Mouse (Mus musculus): Measurements from ENCODE around the gene Hs2st1. TPM values are rescaled to one million over a fixed set of nuclear protein-coding genes. Genes with fewer than 3 reads are reported as not detected.
A peak's percentile ranks its signal among the peaks of the same experiment; 100 is the strongest.

The Hs2st1 gene
- polyA plus RNA-seq, 1 experiment, result 30.9 TPM

DNA sequence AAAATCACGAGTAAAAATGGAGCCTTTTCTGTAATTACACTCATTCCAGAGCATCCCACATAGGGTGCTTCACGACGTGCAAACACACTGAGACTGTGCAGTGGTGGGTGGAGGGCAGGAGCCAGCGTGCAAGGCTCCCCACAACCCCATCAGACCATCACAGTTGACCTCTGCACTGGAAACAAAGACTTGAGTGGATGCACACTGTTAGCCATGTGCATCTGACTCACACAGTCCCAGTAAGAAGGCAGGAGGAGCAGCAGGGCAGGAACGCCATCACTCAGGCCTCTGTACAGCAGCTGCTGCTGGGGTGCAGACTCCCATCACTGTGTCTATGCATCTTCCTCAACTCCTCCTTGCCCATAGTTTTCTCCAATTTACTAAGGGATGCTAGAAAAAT is 75.1 kb downstream of the Hs2st1 start:
- TF ChIP-seq CTCF (IDR thresholded peaks at IDR 0.05; ENCODE audit: borderline replicate concordance, extremely low read depth, insufficient read depth, insufficient read length) (no peak), POLR2A (IDR thresholded peaks at IDR 0.05; ENCODE audit: borderline replicate concordance, extremely low read depth, insufficient read depth, insufficient read length, poor library complexity, severe bottlenecking) (no peak)
- no peak for DNase-seq (ENCODE audit: low read depth)

DNA sequence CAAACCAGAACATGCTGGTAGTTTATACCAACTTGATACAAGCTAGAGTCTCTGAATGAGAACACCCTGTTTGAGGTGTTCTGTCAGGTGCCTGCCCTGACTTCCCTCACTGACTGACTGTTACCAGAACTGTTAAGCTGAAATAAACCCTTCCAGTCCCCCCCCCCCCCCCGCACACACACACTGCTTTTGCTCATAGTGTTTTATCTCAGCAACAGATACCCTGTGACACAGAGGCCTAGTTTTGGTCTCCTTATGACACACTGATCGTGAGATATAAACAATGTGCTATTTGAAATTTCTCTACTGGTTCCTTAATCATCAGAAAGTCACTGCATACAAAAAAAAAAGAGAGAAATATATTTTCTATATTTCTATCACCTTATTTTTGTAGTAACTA is 81.2 kb downstream of the Hs2st1 start:
- no peak for DNase-seq (ENCODE audit: low read depth)
- no peak for TF ChIP-seq CTCF (IDR thresholded peaks at IDR 0.05; ENCODE audit: borderline replicate concordance, extremely low read depth, insufficient read depth, insufficient read length)
- no peak for TF ChIP-seq POLR2A (IDR thresholded peaks at IDR 0.05; ENCODE audit: borderline replicate concordance, extremely low read depth, insufficient read depth, insufficient read length, poor library complexity, severe bottlenecking)

DNA sequence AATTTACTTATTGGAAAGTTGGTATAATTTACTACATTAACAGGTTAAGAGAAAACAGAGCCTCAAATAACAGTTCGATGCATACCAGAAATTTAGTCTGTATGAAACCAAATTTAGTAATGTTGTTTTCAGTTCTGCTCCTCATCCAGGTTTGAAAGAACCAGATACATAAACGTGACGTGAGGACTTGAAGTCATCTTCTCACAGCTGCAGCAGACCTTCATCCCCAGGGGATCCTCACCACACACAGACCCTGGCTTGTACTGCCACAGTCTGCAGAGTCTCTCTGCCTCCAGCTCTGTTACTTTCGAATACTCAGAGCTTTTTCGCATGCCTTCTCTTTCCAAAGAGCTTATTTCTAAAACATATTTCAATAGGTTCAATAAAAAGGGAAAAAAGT is 89.4 kb downstream of the Hs2st1 start:
- no peak for TF ChIP-seq POLR2A (IDR thresholded peaks at IDR 0.05; ENCODE audit: borderline replicate concordance, extremely low read depth, insufficient read depth, insufficient read length, poor library complexity, severe bottlenecking)
- no peak for TF ChIP-seq CTCF (IDR thresholded peaks at IDR 0.05; ENCODE audit: borderline replicate concordance, extremely low read depth, insufficient read depth, insufficient read length)
- no peak for DNase-seq (ENCODE audit: low read depth)

DNA sequence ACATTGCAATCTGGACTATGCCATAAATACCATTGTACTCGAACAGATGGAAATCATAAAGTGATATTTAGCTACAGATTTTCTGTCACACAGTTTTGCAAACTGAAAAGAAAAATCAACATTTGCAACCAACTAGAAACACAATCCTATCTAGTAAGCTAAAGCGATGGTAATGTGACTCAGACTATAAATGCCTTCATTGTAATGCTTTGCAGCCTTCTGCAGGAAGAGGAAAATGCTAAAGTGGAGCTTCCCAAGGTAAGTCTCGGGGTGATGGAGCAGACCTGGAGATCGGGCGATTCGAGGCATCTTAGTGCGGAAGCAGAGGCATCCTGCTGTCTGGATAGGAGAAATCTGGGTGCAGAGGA is 91.6 kb downstream of the Hs2st1 start:
- TF ChIP-seq POLR2A (IDR thresholded peaks at IDR 0.05; ENCODE audit: borderline replicate concordance, extremely low read depth, insufficient read depth, insufficient read length, poor library complexity, severe bottlenecking), result no peak
- no peak for TF ChIP-seq CTCF (IDR thresholded peaks at IDR 0.05; ENCODE audit: borderline replicate concordance, extremely low read depth, insufficient read depth, insufficient read length)
- no peak for DNase-seq (ENCODE audit: low read depth)

DNA sequence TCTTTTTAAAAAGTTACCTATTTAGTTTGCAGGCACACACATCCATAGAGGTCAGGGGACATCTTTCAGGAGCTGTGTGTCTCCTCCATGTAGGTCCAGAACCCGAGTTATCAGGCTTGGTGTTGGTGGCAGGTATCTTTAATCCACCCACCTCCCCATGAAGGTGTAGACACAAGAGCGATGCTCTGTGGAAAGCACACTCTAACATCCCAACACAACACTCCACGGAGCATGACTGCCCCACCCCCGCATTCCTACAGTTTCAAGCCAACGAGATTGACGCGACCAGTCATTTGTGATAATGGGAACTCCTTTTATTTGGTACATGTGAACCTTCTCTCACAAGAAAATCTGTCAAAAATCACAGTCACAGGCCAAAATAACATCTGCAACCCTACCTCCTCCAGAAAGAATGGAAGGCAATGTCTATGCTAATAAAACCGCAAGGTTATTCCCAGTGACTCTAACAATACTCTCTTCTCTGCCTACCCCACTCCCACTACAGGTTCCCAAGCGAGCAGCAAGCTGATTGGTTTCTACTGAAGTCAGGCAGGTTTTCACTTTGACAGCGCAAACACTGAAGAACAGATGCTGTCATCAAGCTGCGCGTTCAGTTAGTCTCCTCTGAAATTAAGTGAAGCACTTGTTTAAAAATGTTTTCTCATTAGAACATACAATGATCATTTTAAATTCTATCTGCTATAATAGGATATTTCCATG is 92.1 kb downstream of the Hs2st1 start:
- TF ChIP-seq POLR2A (IDR thresholded peaks at IDR 0.05; ENCODE audit: borderline replicate concordance, extremely low read depth, insufficient read depth, insufficient read length, poor library complexity, severe bottlenecking), result no peak
- TF ChIP-seq CTCF (IDR thresholded peaks at IDR 0.05; ENCODE audit: borderline replicate concordance, extremely low read depth, insufficient read depth, insufficient read length), result no peak
- peak; percentile 67 for DNase-seq (ENCODE audit: low read depth)

DNA sequence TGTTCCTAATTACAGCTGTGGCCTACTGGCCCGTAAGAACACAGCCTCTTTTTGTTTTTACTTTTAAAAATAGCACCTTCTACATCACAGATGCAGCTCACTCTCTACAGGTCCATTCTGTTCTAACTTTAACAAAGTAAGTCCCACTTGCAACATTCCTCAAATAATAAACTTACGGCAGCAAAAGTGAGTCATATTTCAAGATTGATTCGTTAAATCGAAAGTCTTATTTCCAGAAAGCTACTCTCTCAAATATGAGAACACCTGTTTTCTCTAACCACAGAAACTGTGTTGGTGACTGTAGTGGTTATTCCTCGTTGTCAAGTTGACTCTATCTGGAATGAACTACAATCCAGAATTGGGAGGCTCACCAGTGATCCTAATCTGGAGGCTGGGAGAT is 94.1 kb downstream of the Hs2st1 start:
- TF ChIP-seq CTCF (IDR thresholded peaks at IDR 0.05; ENCODE audit: borderline replicate concordance, extremely low read depth, insufficient read depth, insufficient read length), result no peak
- TF ChIP-seq POLR2A (IDR thresholded peaks at IDR 0.05; ENCODE audit: borderline replicate concordance, extremely low read depth, insufficient read depth, insufficient read length, poor library complexity, severe bottlenecking), result no peak

DNA sequence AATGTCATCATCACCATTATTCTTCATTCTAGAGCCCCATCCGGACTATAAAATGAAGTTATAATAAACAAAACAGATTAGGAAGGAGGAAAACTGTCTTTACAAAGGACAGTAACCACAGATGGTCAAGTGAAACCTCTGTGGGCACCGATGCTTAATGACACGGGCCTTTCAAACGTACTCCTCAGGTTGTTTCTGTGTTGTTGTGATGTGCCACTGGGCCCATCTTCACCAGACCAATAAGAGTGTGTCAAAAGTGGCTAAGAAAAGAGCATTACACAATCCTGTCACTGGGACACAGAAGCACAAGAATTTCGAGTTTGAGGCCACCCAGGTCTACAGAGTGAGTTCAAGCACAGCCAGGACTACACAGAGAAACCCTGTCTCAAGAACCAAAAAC is 95.3 kb downstream of the Hs2st1 start:
- DNase-seq (ENCODE audit: low read depth), result no peak
- TF ChIP-seq POLR2A (IDR thresholded peaks at IDR 0.05; ENCODE audit: borderline replicate concordance, extremely low read depth, insufficient read depth, insufficient read length, poor library complexity, severe bottlenecking), result no peak
- TF ChIP-seq CTCF (IDR thresholded peaks at IDR 0.05; ENCODE audit: borderline replicate concordance, extremely low read depth, insufficient read depth, insufficient read length), result no peak

More for the DNA sequence above, 94.1 kb downstream of the Hs2st1 start:
- DNase-seq (ENCODE audit: low read depth), result no peak

DNA sequence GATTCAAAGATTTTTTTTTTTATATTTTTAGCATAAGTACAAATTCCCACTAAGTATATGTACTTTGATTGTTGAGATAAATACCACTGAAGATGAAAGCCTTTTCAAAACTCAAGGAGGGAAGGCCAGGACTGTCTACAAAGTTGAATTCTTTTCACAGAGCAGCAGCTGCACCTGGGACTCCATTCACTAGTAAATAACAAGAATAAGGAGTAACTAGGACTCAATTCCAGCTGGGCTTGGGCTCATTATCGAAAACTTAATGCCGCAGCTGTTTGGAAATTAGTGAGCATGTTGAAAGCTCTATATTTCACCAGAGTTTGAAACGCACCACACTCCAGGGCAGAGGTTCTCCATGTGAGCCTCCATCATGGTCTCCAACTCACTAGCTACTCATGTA is 98.0 kb downstream of the Hs2st1 start:
- peak; percentile 71 for DNase-seq (ENCODE audit: low read depth)
- TF ChIP-seq POLR2A (IDR thresholded peaks at IDR 0.05; ENCODE audit: borderline replicate concordance, extremely low read depth, insufficient read depth, insufficient read length, poor library complexity, severe bottlenecking) (no peak), CTCF (IDR thresholded peaks at IDR 0.05; ENCODE audit: borderline replicate concordance, extremely low read depth, insufficient read depth, insufficient read length) (no peak)

DNA sequence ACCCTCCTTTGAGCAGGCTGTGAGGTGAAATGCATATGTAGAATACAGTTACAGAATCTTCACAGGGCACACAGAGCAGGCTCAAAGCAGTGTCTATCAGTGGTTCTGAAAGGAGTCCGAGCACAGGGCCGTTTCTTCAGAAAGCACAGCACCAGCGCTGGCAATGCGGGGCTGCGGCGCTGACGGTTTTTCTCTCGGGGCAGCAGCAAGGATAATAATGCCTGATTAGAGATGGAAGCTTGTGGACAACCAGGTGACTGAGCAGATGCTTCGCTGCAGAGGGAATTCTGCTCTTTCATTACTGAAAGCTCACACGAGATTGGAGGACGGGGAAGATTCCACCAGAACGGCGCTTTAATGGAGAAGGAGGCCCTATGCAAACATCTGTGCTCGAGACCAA is 99.1 kb downstream of the Hs2st1 start:
- peak; percentile 74 for DNase-seq (ENCODE audit: low read depth)

DNA sequence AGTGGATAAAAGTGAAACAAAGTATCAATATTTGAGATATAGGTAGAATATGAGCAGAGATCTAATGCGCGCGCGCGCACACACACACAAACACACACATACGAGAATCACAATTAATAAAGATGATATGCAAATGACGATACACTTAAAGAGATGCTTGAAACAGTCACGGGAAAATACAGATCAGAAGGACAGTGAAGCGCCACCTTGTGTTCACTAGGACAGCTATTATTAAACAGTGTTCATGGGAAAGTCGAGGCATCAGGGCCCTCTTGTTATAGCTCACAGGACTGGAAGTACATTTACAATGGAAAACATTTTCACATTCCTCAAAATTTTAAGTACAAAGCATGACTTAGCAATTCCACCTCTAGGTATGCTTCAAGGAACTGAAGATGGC is 102.5 kb downstream of the Hs2st1 start:
- TF ChIP-seq POLR2A (IDR thresholded peaks at IDR 0.05; ENCODE audit: borderline replicate concordance, extremely low read depth, insufficient read depth, insufficient read length, poor library complexity, severe bottlenecking), result no peak
- TF ChIP-seq CTCF (IDR thresholded peaks at IDR 0.05; ENCODE audit: borderline replicate concordance, extremely low read depth, insufficient read depth, insufficient read length), result peak; percentile 43; the same call in 1 of the 2 replicates
- DNase-seq (ENCODE audit: low read depth), result peak; percentile 66

More for the DNA sequence above, 99.1 kb downstream of the Hs2st1 start:
- TF ChIP-seq CTCF (IDR thresholded peaks at IDR 0.05; ENCODE audit: borderline replicate concordance, extremely low read depth, insufficient read depth, insufficient read length) (no peak), POLR2A (IDR thresholded peaks at IDR 0.05; ENCODE audit: borderline replicate concordance, extremely low read depth, insufficient read depth, insufficient read length, poor library complexity, severe bottlenecking) (no peak)

DNA sequence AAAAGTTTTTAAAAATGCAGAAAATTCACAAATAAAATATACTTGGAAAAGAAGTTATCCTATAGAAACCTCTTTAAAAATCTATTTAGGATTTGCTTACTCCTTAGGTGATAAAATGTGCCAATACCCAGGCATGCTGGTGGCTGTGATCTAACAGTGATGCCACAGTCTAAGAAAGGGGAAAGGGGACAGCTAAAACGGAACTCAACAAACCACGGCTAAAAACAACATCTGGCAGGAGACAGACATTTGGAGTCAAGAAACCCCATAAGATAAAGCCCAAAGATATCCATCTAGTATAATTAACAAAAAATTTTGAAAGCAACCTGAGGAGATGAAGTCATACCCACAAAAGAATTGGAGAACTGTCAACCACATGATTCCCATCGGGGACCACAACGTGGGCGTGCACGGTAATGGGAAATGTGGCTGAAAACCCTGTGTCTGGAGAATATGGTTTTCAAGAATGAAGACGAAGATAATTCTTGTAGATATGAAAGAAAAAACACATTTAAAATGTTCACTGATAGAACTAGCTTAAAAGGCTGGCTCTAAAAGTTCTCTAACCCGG is 103.8 kb downstream of the Hs2st1 start:
- DNase-seq (ENCODE audit: low read depth), result no peak
- TF ChIP-seq POLR2A (IDR thresholded peaks at IDR 0.05; ENCODE audit: borderline replicate concordance, extremely low read depth, insufficient read depth, insufficient read length, poor library complexity, severe bottlenecking) (no peak), CTCF (IDR thresholded peaks at IDR 0.05; ENCODE audit: borderline replicate concordance, extremely low read depth, insufficient read depth, insufficient read length) (no peak)

DNA sequence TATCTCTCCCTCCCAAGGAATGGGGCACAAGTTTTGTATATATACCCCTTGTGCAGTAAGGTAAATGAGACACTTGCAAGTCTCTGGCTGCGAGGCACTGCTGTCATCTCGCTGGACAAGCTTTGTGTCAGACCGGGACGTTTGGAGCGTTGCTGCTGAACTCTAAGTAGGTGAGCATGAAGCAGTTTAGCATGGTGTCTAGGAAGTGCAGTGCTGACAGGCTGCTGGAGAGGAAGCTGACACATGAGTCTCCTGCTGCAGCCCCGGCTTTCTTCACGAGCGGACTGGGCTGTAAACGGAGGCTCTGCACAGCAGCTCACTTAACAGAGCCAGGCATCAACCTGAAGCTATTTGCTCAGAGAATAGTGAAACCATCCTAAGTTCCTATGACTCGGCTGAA is 107.3 kb downstream of the Hs2st1 start:
- TF ChIP-seq CTCF (IDR thresholded peaks at IDR 0.05; ENCODE audit: borderline replicate concordance, extremely low read depth, insufficient read depth, insufficient read length) (no peak), POLR2A (IDR thresholded peaks at IDR 0.05; ENCODE audit: borderline replicate concordance, extremely low read depth, insufficient read depth, insufficient read length, poor library complexity, severe bottlenecking) (no peak)
- DNase-seq (ENCODE audit: low read depth), result no peak

Measured in brain, embryonic 14.5 days (tissue).